In the genomic region with DNA sequence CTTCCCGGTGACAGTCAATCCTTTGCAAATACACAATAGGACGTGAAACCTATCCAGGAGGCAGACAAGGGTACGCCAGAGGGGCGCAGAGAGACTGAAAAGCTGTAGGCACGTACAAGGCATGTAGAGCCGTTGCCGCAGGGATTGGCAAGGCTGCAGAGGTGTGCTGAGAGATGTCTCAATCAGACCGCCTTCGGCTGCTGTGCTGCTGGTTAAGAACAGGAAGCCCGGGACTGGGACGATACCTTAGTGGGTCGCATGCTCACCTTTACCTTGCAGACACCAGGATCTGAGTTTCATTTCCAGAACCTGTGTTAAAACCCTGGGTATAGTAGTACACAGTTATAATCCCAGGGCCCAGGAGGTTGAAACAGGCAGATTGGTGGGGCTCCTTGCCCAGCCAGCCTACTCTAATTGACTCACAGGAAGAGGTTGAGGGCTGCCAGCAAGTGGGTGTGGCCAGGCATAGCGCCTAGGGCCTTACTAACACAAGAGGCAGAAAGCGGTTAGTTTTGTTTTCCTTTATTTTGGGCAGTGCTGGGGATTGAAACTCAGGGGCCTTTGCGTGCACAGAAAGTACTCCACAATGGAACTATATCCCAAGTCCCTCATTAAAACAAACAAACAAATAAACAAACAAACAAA, we compare ENCODE assay signal across 8 mouse cellular contexts. TPM values are rescaled to one million over a fixed set of nuclear protein-coding genes. Genes with fewer than 3 reads are reported as not detected.
A peak's percentile ranks its signal among the peaks of the same experiment; 100 is the strongest.
DNase-seq lines count a peak whose midpoint lies in the region; ATAC-seq lines count a peak whose summit lies in the region.

No protein-coding gene starts in this region.

- no peaks in the 10 kb centered on the region for H3K9me3 ChIP-seq in hindbrain, embryonic 16.5 days (ENCODE audit: control insufficient read depth, low read length)

- peak; percentile 63; the same call in 1 of the 2 replicates for ATAC-seq in hindbrain, embryonic 16.5 days

- H3K9ac ChIP-seq in hindbrain, embryonic 16.5 days (ENCODE audit: low read depth, low read length) = no peak overlapping the region

- peaks cover 6% of the 10 kb centered on the region; the same call in 1 of the 2 replicates for H3K27me3 ChIP-seq in hindbrain, embryonic 16.5 days (replicated peaks; ENCODE audit: control insufficient read depth, insufficient read depth, low read length)

- peak; percentile 92 for DNase-seq in MN1 (ENCODE audit: low spot score)
- peak; percentile 67 for DNase-seq in c-Kit-positive CD71-positive TER-119-positive erythroid progenitor cells, embryonic 14.5 days (ENCODE audit: low spot score)
- DNase-seq in gastrocnemius, adult 8-10 months (ENCODE audit: low spot score in 2 of 2) = peak; percentile 85 to 91
- DNase-seq in left cerebral cortex, adult 11 months (ENCODE audit: low spot score) = peak; percentile 14
- peak; percentile 43 for DNase-seq in right cerebral cortex, postnatal 14 days
- DNase-seq in urinary bladder, postnatal 36 days (ENCODE audit: low spot score in 2 of 2) = peak; percentile 84 to 92

- no peaks in the 10 kb centered on the region for H3K36me3 ChIP-seq in hindbrain, embryonic 16.5 days (ENCODE audit: control insufficient read depth, insufficient read depth, low read length)
- no peaks in the 10 kb centered on the region for H3K36me3 ChIP-seq in macrophage (ENCODE audit: inconsistent target)

- 37% methylated on average over 15 of the region's 15 CpGs for WGBS in hindbrain, embryonic 16.5 days
- 10% methylated on average over 15 of the region's 15 CpGs for WGBS in macrophage (ENCODE audit: missing documents)

- H3K27ac ChIP-seq in hindbrain, embryonic 16.5 days (ENCODE audit: low read depth, low read length) = no peak overlapping the region
- peak overlapping the region; percentile 80 for H3K27ac ChIP-seq in macrophage

- peaks cover 12% of the 10 kb centered on the region for H3K4me1 ChIP-seq in hindbrain, embryonic 16.5 days (ENCODE audit: control insufficient read depth, insufficient read depth, low read depth, low read length)

- peaks cover 52% of the 10 kb centered on the region for H3K79me2 ChIP-seq in macrophage (ENCODE audit: inconsistent target)

- H3K4me2 ChIP-seq in hindbrain, embryonic 16.5 days (ENCODE audit: low read length) = peak overlapping the region; percentile 72

- no peak overlapping the region; the same call in 1 of the 2 replicates for H3K4me3 ChIP-seq in hindbrain, embryonic 16.5 days (ENCODE audit: low read length)
- H3K4me3 ChIP-seq in macrophage (ENCODE audit: inconsistent target) = peak overlapping the region; percentile 93

RNA-seq across cellular contexts. Expression of gene Tspo, which starts 0.6 kb away (rescaled TPM):
- total RNA-seq in gastrocnemius, adult 8-10 months (2022) = 10 to 100 TPM; 25.3 to 34.8 (median 30.5) TPM
- polyA plus RNA-seq in hindbrain, embryonic 16.5 days (2015; fragmentation: Nextera tagmentation; extraction: Ambion mirVana) = 11.5 and 12.7 TPM in 2 replicates
- total RNA-seq in macrophage (2018; cell fraction: chromatin; rRNA removed) = 100 to 1,000 TPM in 1 of 26 experiments, 10 to 100 TPM in 15, 1 to 10 TPM in 10; 1.8 to 101 (median 15.2) TPM
- total RNA-seq in macrophage (2018; cell fraction: cytosol; rRNA removed) = 100 to 1,000 TPM; 114 to 571 (median 330) TPM
- 100 to 1,000 TPM in 13 of 26 experiments, 10 to 100 TPM in 13; 15.5 to 248 (median 88.5) TPM for total RNA-seq in macrophage (2018; cell fraction: nucleus; rRNA removed)
- 37.4 to 252 TPM (median 187 TPM) in 3 replicates for polyA plus RNA-seq in macrophage (2018)

RNA-seq across cellular contexts. Expression of gene Mcat, which starts 0.8 kb away (rescaled TPM):
- total RNA-seq in gastrocnemius, adult 8-10 months (2022) = 10 to 100 TPM; 21.9 to 25.0 (median 23.2) TPM
- polyA plus RNA-seq in hindbrain, embryonic 16.5 days (2015; fragmentation: Nextera tagmentation; extraction: Ambion mirVana) = 29.4 and 32.7 TPM in 2 replicates
- total RNA-seq in macrophage (2018; cell fraction: chromatin; rRNA removed) = 10 to 100 TPM in 9 of 26 experiments, 1 to 10 TPM in 17; 1.6 to 15.8 (median 7.8) TPM
- total RNA-seq in macrophage (2018; cell fraction: cytosol; rRNA removed) = 10 to 100 TPM in 16 of 26 experiments, 1 to 10 TPM in 10; 5.6 to 14.1 (median 11.3) TPM
- total RNA-seq in macrophage (2018; cell fraction: nucleus; rRNA removed) = 10 to 100 TPM in 4 of 26 experiments, 1 to 10 TPM in 22; 3.8 to 13.8 (median 7.5) TPM
- polyA plus RNA-seq in macrophage (2018) = 6.9 to 13.0 TPM (median 12.2 TPM) in 3 replicates

RNA-seq across cellular contexts. Expression of gene Ttll12, which starts 32.2 kb away (rescaled TPM):
- total RNA-seq in gastrocnemius, adult 8-10 months (2022) = 1 to 10 TPM; 3.4 to 5.0 (median 4.2) TPM
- polyA plus RNA-seq in hindbrain, embryonic 16.5 days (2015; fragmentation: Nextera tagmentation; extraction: Ambion mirVana) = 42.6 and 49.6 TPM in 2 replicates
- 1 to 10 TPM in 22 of 26 experiments, under 1 TPM in 4; 0.62 to 8.2 (median 3.4) TPM for total RNA-seq in macrophage (2018; cell fraction: chromatin; rRNA removed)
- 10 to 100 TPM in 13 of 26 experiments, 1 to 10 TPM in 13; 6.5 to 12.4 (median 10.0) TPM for total RNA-seq in macrophage (2018; cell fraction: cytosol; rRNA removed)
- 10 to 100 TPM in 1 of 26 experiments, 1 to 10 TPM in 25; 2.7 to 11.1 (median 4.0) TPM for total RNA-seq in macrophage (2018; cell fraction: nucleus; rRNA removed)
- 8.4 to 16.8 TPM (median 8.8 TPM) in 3 replicates for polyA plus RNA-seq in macrophage (2018)

RNA-seq across cellular contexts. Expression of gene Bik, which starts 36.1 kb away (rescaled TPM):
- 1 to 10 TPM; 1.1 to 2.5 (median 2.1) TPM for total RNA-seq in gastrocnemius, adult 8-10 months (2022)
- 0.29 and 0.65 TPM in 2 replicates for polyA plus RNA-seq in hindbrain, embryonic 16.5 days (2015; fragmentation: Nextera tagmentation; extraction: Ambion mirVana)
- not detected for total RNA-seq in macrophage (2018; cell fraction: chromatin; rRNA removed)
- total RNA-seq in macrophage (2018; cell fraction: cytosol; rRNA removed) = under 1 TPM in 10 of 26 experiments, not detected in 16; 0.14 to 0.25 (median 0.22) TPM
- total RNA-seq in macrophage (2018; cell fraction: nucleus; rRNA removed) = 1 to 10 TPM in 1 of 26 experiments, not detected in 25; 1.0 TPM
- polyA plus RNA-seq in macrophage (2018) = 0.35 to 0.51 TPM in 2 of 3 replicates, not detected in the other

RNA-seq across cellular contexts. Expression of gene Ttll1, which starts 52.1 kb away (rescaled TPM):
- 1 to 10 TPM; 2.7 to 4.2 (median 3.5) TPM for total RNA-seq in gastrocnemius, adult 8-10 months (2022)
- polyA plus RNA-seq in hindbrain, embryonic 16.5 days (2015; fragmentation: Nextera tagmentation; extraction: Ambion mirVana) = 119 and 127 TPM in 2 replicates
- total RNA-seq in macrophage (2018; cell fraction: chromatin; rRNA removed) = 1 to 10 TPM; 1.2 to 8.2 (median 3.6) TPM
- 10 to 100 TPM in 2 of 26 experiments, 1 to 10 TPM in 24; 5.9 to 10.7 (median 8.0) TPM for total RNA-seq in macrophage (2018; cell fraction: cytosol; rRNA removed)
- total RNA-seq in macrophage (2018; cell fraction: nucleus; rRNA removed) = 10 to 100 TPM in 1 of 26 experiments, 1 to 10 TPM in 25; 1.8 to 10.6 (median 3.4) TPM
- 8.8 to 12.7 TPM (median 12.1 TPM) in 3 replicates for polyA plus RNA-seq in macrophage (2018)

Comparison
In these comparisons a context has a peak if more than half of its experiments do, and no peak if none do; other contexts are left out.
1. DNase-seq: peak in every context shown above with its lines; median percentile 92 in MN1; 88 in gastrocnemius, adult 8-10 months; 88 in urinary bladder, postnatal 36 days; 67 in c-Kit-positive CD71-positive TER-119-positive erythroid progenitor cells, embryonic 14.5 days; 43 in right cerebral cortex, postnatal 14 days; 14 in left cerebral cortex, adult 11 months.